Mouse (Mus musculus): ENCODE data around the gene Swsap1.

The Swsap1 gene

DNA sequence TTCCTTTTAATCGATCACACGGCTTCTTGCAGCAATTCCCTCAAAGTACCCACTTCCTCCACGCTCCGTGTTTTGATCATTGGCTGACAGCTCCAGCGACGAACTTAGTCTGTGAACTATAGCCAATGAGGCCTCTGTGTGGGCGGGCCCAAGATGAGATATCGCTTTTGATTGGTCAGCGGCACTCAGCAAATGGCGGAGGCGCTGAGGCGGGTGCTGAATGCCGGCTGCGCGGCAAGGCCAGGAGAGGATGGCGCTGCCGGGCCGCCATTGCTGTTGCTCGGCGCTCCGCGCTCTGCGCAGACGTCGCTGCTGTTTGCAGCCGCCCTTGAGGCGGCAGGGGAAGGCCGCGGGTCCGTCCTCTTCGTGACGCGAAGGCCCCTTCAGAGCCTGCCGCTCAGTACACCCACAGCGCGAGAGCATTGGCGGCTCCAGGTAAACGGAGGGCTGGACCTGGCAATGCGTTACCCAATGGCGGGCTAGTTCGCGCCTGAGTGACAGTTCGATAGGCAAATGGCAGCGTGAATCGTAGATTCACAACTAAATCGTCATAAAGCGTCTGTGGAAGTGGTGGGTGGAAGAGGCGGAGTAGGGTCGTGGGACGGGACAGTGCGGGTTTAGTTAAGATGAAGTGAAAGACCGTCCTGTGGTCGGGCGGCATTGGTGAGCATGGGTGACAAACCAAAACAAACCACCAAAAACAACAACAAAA lies at the start of gene Swsap1:
Gene Swsap1, plus strand, starts transcription at position 186 of the 712 bp plus-strand sequence.
- DNase-seq (ENCODE audit: low spot score), result peak; percentile 97

DNA sequence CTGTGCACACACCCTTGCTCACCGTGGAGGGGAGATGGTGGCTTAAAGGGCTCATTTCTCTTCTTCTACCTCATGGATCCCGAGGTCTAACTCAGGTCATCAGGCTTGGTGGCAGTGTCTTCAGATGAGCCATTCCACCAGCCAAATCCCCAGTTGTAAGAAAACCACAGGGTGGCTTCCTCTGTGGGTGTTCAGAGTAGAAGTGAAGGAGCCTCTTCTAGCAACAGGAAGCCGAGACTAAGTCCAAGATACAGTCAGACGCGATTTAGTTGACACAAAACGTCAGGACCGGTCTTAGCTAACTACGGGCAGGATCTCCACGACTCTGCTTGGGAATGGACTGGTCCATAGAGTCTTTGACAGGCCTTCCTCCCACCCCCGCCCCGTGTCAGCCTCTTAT lies 47.3 kb upstream of the Swsap1 start:
- DNase-seq (ENCODE audit: low spot score), result no peak

DNA sequence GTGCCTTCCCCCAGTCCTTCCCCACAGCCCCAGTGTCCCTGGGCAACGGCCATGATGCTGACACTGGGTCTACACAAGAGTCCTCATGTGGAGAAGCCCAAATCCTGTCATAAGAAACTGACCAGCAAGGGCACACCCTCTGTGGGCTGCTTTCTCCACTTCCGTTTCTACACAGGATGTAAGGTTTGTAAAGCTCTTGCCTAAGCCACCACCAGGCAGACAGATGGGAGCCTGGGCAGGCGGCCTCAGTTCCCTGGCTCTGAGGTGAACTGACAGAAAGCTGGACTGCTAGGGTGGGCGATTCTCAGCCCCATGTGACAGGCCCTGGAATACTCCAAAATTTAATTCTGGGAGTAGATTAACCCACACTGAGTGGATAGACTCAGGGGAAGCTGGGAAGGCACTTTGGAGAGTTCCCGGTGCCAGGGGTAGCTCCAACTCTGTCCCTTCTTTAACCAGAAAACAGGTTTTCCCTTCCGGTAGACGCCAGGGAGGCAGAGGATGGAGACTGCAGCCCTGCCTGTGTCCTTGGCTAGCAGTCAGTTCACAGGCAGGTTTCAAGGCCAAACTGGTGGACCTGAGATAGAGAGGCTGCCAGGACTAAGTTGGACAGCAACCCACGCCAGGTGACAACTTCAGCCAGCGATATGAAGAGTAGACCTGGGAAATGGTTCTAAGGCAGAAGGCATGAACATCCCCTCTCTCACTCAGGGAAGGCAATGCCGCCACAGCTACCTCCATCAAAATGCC lies 45.9 kb upstream of the Swsap1 start:
- no peak for DNase-seq (ENCODE audit: low spot score)

DNA sequence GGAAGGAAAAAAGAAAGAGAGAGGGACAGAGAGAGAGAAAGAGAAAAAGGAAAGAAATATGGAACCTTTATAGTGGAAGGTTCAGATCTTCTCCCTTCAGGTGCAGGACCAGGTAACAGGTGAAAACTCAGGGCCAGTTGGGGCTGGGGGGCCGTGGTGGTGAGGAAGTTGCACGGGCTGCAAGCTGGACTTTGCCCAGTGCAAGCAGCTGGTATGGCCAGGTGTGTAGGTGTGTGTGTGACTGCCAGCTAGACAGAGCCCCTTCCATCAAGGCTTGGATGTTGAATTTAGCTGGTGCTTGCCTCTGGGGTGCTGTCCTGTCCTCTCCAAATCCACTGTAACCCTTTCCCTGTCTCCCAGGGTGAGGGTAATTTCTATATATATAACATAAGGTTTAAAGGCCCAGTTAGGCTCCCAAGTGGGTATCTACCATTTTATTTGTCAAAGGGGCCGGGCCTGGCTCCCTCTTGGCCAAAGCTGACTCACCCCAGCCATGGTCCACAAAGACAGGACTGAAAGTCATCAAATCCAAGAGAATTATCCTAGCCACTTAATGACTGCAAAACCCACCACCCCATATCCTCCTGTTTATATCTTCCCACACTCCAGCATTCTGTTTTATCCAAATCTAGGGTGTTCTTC lies 38.6 kb upstream of the Swsap1 start:
- no peak for DNase-seq (ENCODE audit: low spot score)

DNA sequence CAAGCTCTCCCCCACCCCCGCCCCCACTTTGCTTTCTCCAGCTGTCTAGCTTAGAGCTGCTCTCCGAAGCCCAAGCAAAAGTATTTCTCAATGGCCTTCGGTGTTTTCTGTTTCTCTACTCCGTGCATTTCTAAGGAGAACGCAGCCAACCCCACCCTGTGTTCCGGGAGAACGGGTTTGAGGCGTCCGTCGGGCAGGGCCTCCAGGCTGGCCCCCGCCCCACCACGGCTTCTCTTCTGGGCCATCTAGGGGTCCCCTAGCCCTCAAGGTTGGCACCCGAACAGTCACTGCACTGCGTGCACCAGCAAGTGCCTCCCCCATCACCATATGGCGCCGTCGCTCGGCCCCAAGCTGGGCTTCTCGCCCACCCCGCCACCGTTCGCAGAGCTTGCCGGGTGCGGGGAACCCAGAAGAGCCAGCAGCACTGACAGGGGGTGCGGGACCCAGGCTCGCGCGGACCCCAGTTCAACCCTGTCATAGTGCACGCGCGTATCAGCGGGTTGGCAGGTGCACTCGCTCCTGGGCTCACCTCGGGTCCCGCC lies 38.0 kb upstream of the Swsap1 start:
- DNase-seq (ENCODE audit: low spot score), result no peak

DNA sequence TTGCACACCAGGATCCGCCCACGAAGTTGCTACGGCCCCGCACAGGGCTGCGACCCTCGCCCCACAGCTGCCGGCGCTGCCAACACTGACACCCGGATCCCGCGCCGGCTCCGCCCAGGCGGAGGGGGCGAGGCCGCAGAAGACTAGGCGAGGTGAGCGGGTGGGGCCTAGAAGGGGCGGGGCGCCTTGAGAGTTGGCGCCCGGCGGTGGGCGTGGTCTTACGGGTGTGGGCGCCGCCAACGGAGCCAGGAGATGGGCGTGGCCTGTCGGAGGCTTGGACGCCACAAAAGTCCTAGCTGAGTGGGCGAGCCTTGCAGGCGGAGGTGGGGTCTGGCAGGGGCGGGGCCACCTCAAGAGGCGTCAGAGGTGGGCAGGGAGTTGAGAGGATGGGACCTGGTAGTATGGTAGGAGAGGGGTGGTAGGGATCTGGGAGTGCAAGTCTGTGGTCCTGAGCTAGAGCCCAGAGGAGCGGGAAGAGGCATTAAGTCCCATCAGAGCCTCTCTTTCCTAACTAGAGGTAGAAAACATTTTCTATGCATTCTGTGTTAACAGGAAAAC lies 37.4 kb upstream of the Swsap1 start, which contains the start of gene Rab3d:
Gene Rab3d, minus strand, starts transcription at position 158 of the 558 bp plus-strand sequence.
- peak; percentile 95 for DNase-seq (ENCODE audit: low spot score)

DNA sequence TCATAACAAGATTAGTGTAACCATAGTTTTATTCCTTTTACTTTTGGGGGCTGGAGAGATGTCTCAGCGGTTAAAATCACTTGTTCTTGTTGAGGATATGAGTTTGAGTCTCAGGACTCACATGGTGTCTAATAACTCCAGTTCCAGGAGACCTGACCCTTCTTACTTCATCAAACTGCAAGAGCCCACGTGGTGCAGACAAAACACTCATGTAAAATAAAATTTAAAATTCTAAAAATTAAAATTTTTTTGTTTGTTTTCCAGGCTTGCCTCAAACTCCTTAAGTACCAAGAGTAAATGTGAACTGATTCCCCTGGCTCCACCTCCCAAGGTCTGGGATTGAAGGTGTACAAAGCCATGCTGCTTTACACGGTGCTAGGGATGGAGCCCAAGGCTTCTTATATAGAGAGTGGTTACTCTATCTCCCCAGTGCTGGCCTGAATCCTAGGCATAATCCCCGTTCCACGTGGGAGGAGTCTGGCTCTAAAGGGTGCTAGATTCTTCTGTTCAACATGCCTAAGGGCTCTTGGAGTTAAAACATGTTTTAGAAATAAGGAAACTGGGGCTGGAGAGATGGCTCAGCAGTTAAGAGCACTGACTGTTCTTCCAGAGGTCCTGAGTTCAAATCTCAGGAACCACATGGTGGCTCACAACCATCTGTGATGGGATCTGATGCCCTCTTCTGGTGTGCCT lies 36.7 kb upstream of the Swsap1 start:
- DNase-seq (ENCODE audit: low spot score), result no peak

DNA sequence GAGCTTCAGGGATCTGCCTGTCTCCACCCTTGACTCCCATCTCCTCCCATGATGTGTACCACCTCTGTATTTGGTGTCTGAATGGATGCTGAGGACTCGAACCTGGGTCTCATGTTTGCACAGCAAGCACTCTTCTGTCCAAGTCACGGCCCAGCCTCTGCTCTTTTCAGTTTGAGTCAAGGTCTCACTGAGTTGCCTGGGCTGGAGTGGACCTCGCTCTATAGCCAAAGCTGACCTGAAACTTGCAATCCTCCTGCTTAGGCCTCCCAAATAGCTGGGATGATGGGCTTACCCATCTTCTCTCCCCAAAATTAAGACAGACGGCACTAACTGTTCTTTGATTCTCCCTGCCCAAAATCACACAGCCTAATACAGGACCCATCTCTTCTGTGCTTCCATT lies 32.5 kb upstream of the Swsap1 start:
- no peak for DNase-seq (ENCODE audit: low spot score)

DNA sequence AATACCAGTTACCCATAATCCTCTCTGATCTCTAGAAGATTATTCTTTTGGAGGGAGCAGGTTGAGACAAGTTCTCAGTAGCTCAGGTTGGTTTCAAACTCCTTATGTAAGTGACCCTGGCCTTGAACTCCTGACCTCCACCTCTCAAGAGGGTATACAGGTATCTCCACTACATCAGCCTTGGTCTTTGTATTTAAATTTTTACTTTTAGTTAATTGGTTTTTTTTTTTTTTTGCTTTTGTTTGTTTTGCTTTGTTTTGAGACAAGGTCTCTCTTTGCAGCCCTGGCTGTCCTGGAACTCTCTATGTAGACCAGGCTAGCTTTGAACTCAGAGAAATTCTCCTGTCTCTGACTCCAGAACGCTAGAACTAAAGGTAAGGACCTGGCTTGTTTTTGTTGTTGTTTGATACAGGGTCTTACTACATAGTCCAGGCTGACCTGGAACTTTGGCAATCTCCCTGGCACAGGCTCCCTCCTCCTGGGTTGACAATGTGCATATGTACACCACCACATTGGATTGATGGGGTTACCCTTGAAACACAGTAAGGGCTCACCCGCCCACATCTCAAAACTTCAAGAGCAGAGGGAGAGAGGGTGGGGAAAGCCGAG lies 32.0 kb upstream of the Swsap1 start:
- no peak for DNase-seq (ENCODE audit: low spot score)

DNA sequence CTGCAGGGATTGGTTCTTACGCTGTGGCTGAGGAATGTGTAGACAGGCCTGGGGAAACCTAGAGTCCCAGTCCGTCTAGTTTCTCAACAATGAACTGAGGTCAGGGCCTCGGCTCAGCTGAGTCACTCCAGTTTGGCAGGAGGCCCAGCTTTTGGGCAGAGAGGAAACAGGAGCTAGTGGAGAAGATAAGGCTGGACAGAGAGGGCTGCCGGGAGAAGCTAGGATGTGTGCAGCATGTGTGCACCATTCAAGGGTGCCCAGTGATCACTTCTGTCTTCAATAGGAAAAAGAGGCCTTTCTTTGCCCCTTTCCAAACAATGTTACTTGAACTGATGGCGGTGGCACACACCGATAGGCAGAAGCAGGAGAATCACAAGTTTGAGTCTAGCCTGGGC lies 31.5 kb upstream of the Swsap1 start:
- DNase-seq (ENCODE audit: low spot score), result peak; percentile 81

DNA sequence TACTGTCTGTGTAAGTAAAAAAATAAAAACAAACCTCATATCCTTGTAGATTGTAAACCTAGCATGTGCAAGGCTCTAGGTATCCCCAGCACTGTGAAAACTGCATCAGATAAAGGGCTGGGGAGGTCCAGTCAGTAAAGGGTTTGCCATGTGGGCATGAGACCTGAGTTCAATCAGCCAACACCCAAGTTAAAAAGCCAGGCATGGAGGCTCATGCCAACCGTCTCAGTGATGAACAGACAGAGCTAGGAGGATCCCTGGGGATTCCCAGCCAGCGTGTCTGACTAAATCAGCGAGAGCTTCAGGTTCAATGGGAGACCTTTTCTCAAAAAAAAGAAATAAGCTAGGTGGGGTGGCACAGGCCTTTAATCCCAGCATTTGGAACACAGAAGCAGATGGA lies 30.5 kb upstream of the Swsap1 start:
- no peak for DNase-seq (ENCODE audit: low spot score)

DNA sequence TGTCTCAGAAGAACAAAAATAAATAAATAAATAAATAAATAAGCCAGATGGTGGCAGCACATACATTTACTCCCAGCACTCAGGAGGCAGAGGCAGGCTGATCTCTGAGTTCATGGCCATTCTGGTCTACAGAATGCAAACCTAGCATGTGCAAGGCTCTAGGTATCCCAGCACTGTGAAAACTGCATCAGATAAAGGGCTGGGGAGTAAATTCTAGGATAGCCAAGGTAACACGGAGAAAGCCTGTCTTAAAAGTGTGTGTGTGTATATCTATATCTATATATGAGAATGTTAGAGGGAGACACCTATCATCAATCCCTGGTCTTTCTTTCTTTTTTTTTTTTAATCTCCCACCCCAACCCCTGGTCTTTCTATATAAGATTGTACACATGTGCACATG lies 30.0 kb upstream of the Swsap1 start:
- DNase-seq (ENCODE audit: low spot score), result no peak

DNA sequence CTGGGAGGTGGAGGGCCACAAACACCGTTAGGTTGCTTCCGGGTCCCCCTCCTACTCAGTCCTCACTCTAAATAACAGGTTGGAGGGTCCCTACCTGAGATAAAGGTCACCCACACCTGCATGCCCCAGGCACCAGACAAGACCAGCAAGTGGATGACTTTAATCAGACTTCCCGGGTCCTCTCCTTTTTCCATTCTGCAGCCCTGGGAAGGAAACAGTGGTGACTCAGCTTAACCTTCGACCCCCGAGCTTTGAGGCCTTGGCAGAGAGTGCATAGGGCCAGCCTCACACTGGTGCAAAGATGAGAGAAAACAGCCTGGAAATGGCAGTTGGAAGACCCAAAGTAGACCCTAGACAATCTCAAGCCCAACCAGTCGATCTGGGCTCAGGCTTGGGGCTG lies 29.4 kb upstream of the Swsap1 start:
- no peak for DNase-seq (ENCODE audit: low spot score)

DNA sequence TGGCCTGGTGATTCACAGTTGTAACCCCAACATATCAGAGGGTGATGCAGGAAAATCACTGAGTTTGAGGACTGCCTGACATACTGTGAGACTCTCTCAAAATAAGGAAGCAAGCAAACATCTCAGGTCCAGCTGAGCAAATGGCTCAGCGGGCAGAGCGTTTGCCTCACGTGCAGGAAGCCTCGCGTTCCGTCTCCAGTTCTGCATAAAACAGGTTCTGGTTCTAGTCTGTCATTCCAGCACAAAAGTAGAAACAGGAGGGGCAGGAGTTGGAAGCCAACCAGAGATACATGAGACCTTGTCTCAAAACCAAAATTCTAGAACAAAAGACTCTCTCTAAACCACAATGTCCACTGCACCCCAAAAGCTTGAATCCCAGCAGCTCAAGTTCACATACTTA lies 28.8 kb upstream of the Swsap1 start:
- no peak for DNase-seq (ENCODE audit: low spot score)

DNA sequence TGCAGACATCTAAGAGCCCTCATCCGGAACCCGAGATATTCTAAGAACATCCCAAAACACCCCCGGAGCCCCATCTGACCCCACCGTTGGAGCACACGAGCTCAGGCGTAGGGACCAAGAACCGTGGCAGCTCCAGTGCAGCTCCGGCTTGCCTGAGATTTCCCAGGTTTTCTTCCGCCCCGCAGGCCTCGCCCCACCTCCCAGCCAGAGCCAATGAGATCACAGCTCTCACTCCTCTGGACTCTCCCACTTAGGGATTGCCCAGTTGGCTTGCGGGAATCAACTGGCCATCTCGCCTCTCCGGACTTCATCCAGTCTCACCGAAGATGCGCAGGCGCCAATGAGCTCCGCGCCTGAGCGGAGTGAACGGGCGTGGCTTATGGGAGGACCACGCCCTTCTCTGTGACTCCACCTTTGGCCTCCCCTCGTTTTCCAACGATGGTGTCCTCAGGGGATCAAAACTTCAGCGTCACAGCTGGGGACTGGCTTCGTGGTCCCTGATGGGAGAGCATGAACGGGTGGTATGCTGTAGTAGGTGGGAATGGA lies 28.3 kb upstream of the Swsap1 start, which contains the start of the genes Ccdc159 and Tmem205:
Gene Ccdc159, plus strand, starts transcription at position 264 of the 546 bp plus-strand sequence.
Gene Tmem205, minus strand, starts transcription at position 349 of the 546 bp plus-strand sequence.
- DNase-seq (ENCODE audit: low spot score), result peak; percentile 79

DNA sequence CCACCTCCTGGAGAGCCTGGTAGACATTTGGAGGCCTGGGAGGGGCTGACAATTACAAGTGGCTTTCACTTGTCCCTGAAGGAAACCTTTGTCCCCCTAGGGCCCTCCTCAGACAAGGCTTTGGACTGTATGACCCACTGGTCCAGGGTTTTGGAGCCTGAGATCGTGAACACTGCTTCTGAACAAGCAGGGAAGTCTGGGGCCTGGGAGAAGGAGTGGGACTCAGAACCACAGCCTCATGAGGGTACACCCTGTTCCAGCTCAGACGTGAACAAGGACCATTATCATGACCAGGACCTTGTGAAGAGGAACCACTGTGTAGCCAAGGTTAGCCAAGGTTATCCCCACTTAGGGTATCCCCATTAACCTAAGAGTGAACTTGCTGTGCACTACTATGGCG lies 26.3 kb upstream of the Swsap1 start:
- no peak for DNase-seq (ENCODE audit: low spot score)

DNA sequence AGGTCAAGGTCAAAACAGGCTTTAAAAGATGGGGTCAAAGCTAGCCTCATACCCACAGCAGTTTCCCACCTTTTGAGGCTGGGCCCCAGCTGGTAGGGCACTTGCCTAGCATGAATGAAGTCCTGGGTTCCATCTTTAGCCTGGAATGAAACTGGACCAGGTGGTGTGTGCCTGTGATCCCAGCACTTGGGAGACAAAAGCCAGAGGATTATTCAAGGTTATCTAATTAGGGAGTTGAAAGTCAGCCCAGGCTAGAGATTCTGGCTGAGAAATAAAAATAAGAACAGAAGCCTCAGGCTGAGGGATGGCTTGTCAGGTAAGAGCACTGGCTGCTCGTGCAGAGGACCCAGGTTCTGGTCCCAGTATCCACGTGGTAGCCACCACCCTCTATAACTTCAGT lies 23.5 kb upstream of the Swsap1 start:
- no peak for DNase-seq (ENCODE audit: low spot score)

DNA sequence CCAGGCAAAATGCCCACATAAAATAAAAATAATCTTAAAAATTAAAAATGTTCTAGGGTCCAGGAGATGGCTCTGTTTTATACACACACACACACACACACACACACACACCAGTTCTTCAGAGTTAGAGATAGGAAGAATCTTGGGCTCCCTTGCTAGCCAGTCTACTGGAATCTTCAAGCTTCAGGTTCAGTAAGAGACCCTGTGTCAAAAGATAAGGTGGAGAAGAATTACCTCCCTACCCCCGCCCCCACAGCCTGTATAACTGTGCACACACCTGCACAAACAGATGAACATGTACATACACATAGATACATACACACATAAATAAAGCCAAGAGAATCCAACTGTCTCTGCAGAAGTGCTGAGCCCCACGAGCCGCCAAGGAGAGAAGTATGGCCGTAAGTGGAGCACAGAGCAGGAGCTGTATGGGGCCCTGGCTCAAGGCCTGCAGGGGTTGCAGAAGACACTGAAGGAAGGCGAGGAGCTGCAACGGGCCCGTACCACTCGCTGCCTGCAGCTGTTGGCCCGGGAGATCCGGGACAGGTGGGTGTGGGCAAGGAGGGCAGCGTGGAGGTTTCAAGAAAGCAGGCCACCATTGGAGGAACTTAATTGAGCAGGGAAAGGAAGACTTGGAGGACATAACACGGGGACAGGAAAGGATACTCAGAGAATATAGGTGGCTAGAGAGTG lies 23.0 kb upstream of the Swsap1 start:
- DNase-seq (ENCODE audit: low spot score), result no peak

DNA sequence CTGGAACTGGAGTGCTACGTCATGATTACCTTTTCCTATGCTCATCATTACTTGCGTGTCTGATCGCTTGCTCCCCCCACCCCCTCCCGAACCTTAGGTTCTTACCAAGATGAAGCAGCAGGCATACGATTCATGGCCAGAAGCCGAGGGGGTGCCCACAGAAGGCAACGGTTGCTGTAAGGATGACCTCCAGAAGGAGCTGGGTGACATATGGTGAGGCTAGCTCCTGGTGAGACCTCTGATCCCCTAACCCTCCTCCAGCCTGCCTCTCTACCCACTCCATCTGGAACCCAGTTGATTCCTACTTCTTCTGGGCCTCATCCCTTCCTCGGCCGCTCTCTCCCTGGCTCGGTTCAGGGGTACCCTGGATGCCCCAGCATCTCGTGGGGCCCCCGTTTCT lies 21.5 kb upstream of the Swsap1 start:
- DNase-seq (ENCODE audit: low spot score), result no peak

DNA sequence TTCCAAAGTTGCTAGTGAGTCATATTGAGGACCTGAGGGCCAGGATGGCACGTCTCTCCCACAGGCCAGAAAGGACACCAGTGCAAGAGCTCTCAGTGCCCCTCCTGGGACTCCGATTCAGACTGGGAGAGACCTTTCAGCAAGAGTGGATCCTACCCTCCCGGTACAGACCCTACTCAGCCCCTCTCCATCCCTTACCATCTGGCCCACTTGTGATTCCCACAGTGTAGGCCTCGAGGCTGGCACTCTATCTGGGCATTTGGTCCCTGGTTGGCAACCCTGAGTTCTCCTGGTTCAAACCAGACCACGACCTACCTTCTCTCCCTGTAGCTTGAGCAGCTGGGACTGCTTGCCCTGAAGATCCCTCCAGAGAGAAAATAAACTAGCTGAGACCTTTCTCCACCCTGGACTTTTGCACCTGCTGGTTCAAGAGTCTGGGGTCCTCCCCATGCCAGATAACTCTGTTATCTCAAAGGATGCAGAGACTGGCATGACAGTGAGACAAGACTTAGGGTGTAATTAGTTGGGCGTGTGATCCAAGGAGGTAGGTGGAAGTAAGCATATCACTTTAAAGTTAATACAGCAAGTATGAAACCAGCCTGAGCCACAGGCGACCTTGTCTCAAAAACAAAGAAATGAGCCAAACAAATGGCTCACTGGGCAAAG lies 20.0 kb upstream of the Swsap1 start:
- no peak for DNase-seq (ENCODE audit: low spot score)

All from ovary, postnatal 14 days (tissue).